Mouse (Mus musculus) spleen, adult 2 months (tissue): ENCODE results near the gene Sycn. TPM values are rescaled to one million over a fixed set of nuclear protein-coding genes. Genes with fewer than 3 reads are reported as not detected.
A peak's percentile ranks its signal among the peaks of the same experiment; 100 is the strongest.

Experiments used
- DNase-seq, 2 experiments: peaks; one replicate each; pipeline versions ENCODE4 v3.0.0 to v3.0.0-alpha.2; 2012 to 2021; ENCODE audit warnings: low spot score in 2 of 2, low read depth in 1 of 2
- H3K27ac ChIP-seq: fragments of 200-500 bp; 2 replicates; pipeline ENCODE4 v1.5.1; 2012; ENCODE audit warnings: low read length, inconsistent platforms; ENCODE audit not compliant: insufficient read depth
- H3K27me3 ChIP-seq: fragments of 200-500 bp; 2 replicates; pipeline ENCODE4 v1.6.1; 2012; ENCODE audit warnings: mild to moderate bottlenecking, moderate library complexity, low read length, inconsistent platforms; ENCODE audit not compliant: control insufficient read depth, insufficient read depth
- H3K36me3 ChIP-seq: fragments of 200-500 bp; 2 replicates; pipeline ENCODE4 v1.6.1; 2012; ENCODE audit warnings: mild to moderate bottlenecking, low read length, inconsistent platforms; ENCODE audit not compliant: control insufficient read depth, insufficient read depth
- H3K4me1 ChIP-seq: fragments of 200-500 bp; 2 replicates; pipeline ENCODE4 v1.6.1; 2011; ENCODE audit warnings: inconsistent platforms; ENCODE audit not compliant: control insufficient read depth, insufficient read depth, insufficient read length
- H3K4me3 ChIP-seq: fragments of 200-500 bp; 2 replicates; pipeline ENCODE4 v1.5.1; 2011; ENCODE audit warnings: mild to moderate bottlenecking, inconsistent platforms; ENCODE audit not compliant: insufficient read depth, insufficient read length; ENCODE audit errors: extremely low read depth
- CTCF ChIP-seq: fragments of 200-500 bp; IDR thresholded peaks from 2 replicates; pipeline ENCODE4 v1.5.1; 2011; ENCODE audit warnings: mild to moderate bottlenecking, inconsistent platforms; ENCODE audit not compliant: insufficient read depth, insufficient read length, insufficient replicate concordance; ENCODE audit errors: extremely low read depth
- POLR2A ChIP-seq: fragments of 200-500 bp; IDR thresholded peaks from 2 replicates; pipeline ENCODE4 v1.6.1; 2011; ENCODE audit warnings: low read depth, low read length, inconsistent platforms
- WGBS: fragments of 180-500 bp; shearing (Covaris S2); methylation state at CpG from one replicate; pipeline ENCODE4 v1.1.7; 2018; 5-methylcytosine and 5-hydroxymethylcytosine counted together
- polyA plus RNA-seq: library from polyadenylated mRNA; depleted of rRNA; stranded (reverse); fragments of >200 nt; gene quantifications from 2 replicates; pipeline ENCODE4 v1.2.3, GENCODE M21; 2012

Gene Sycn
- polyA plus RNA-seq, 1 experiment: 3,549 TPM

GRCm38 (mm10) chr7:28565407-28565806 lies 24.7 kb downstream of the Sycn start:
- Histone ChIP-seq H3K27me3 (no peaks in the 10 kb centered on the region), H3K4me3 (no peak overlapping the region), H3K36me3 (peaks cover 14% of the 10 kb centered on the region), H3K4me1 (no peaks in the 10 kb centered on the region), H3K27ac (no peak overlapping the region)
- WGBS: 53% methylated on average over 5 of the region's 5 CpGs
- no peak for DNase-seq
- no peak for TF ChIP-seq POLR2A
- no peak for TF ChIP-seq CTCF

DNA sequence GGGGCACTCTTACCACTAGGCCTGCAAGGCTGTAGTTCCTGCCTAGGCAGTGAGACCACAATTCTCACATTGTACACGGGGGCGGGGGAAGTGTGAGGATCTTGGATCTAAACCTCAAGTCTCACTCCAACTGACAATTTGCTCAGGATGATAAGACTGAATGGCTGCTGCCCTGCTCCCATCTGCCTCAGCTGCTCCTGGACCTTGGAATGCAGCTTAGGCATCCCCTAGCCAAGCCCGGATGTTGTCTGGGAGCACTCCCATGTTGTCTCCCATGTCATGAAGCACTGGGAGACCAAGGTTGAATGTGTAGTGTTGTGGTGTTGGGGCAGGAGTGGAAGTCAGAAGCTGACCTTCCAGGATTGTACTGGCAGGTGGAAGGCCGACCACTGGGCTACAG lies 26.9 kb downstream of the Sycn start:
- peaks cover 12% of the 10 kb centered on the region for H3K36me3 ChIP-seq
- DNase-seq: no peak
- H3K27ac ChIP-seq: no peak overlapping the region
- no peak overlapping the region for H3K4me3 ChIP-seq
- no peaks in the 10 kb centered on the region for H3K4me1 ChIP-seq
- TF ChIP-seq POLR2A: no peak
- TF ChIP-seq CTCF: no peak
- 74% methylated on average over 4 of the region's 4 CpGs for WGBS
- no peaks in the 10 kb centered on the region for H3K27me3 ChIP-seq

- Histone ChIP-seq H3K4me1 (no peaks in the 10 kb centered on the region), H3K27ac (no peak overlapping the region), H3K27me3 (no peaks in the 10 kb centered on the region), H3K4me3 (no peak overlapping the region), H3K36me3 (peaks cover 12% of the 10 kb centered on the region)
- no peak for TF ChIP-seq POLR2A
- TF ChIP-seq CTCF: peak; percentile 49; the same call in 1 of the 2 replicates
- peak; percentile 35 to 55 for DNase-seq
Measured at GRCm38 (mm10) chr7:28568253-28568652, 27.6 kb downstream of the Sycn start.

- 77% methylated on average over 12 of the region's 12 CpGs for WGBS
- Histone ChIP-seq H3K27ac (no peak overlapping the region), H3K36me3 (peaks cover 8% of the 10 kb centered on the region), H3K4me3 (no peak overlapping the region), H3K4me1 (no peaks in the 10 kb centered on the region), H3K27me3 (no peaks in the 10 kb centered on the region)
- no peak for TF ChIP-seq CTCF
- TF ChIP-seq POLR2A: no peak
- no peak for DNase-seq
Measured at GRCm38 (mm10) chr7:28570291-28570981, 29.8 kb downstream of the Sycn start.

- no peak for DNase-seq
- no peak overlapping the region for H3K27ac ChIP-seq
- peaks cover 8% of the 10 kb centered on the region for H3K36me3 ChIP-seq
- TF ChIP-seq POLR2A (no peak), CTCF (no peak)
- 57% methylated on average over 5 of the region's 5 CpGs for WGBS
- H3K4me1 ChIP-seq: no peaks in the 10 kb centered on the region
- H3K27me3 ChIP-seq: no peaks in the 10 kb centered on the region
- no peak overlapping the region for H3K4me3 ChIP-seq
Measured at GRCm38 (mm10) chr7:28570982-28571682, 30.4 kb downstream of the Sycn start.

DNA sequence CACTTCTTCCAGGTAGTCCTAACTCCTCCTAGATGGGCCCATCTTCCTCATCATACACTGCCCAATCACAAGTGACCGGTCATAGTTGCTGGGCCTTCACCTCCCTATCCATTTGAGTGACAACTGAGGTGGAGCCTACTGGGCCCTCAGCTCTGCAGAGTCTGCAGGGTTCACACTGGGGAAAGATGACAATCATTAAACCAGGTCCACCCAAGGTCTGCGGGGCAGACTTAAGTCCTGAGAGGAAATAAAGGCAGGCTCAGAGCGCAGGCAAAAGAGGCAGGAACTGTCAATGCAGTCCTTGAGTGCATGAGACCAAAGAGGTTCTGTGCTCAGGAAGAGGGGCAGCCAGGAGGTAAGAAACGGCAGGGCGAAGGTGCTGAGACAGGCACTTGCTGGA lies 32.0 kb downstream of the Sycn start:
- Histone ChIP-seq H3K4me1 (no peaks in the 10 kb centered on the region), H3K27ac (no peak overlapping the region), H3K27me3 (no peaks in the 10 kb centered on the region), H3K36me3 (peaks cover 3% of the 10 kb centered on the region; the same call in 1 of the 2 replicates), H3K4me3 (no peak overlapping the region)
- TF ChIP-seq POLR2A (no peak), CTCF (no peak)
- 89% methylated on average over 5 of the region's 5 CpGs for WGBS
- DNase-seq: no peak

DNA sequence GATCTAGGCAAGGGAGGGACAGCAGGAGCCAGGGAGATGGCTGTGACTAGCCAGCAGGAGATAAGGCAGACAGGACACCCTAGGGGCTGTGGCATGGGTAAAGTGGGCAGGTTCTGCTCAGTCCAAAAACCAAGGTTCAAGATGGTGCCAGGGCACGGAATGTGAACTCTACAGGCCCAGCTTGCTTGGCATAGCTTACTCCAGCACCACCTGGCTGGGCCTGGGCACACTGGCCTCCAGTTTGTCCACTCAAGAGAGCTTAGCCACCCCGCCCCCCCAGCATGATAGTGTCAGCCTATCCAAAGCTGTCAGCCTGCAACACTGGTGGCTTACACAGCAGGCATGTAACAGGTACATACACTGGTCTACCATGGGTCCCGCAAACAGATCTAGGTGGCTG lies 32.6 kb downstream of the Sycn start:
- Histone ChIP-seq H3K27ac (no peak overlapping the region), H3K27me3 (no peaks in the 10 kb centered on the region), H3K36me3 (0 out of 2 replicates have a peak, but pooled peaks cover 1% of the 10 kb centered on the region), H3K4me3 (no peak overlapping the region), H3K4me1 (no peaks in the 10 kb centered on the region)
- no peak for DNase-seq
- WGBS: 89% methylated on average over 3 of the region's 3 CpGs
- TF ChIP-seq POLR2A (no peak), CTCF (no peak)
